Mouse (Mus musculus): ENCODE measurements around the gene Tmem94.

Gene Tmem94

GRCm38 (mm10) chr11:115808696-115809310, 43.6 kb downstream of the Tmem94 start:
- no peak for DNase-seq (ENCODE audit: low read depth, low spot score)

GRCm38 (mm10) chr11:115809311-115809781, 44.1 kb downstream of the Tmem94 start:
- no peak for DNase-seq (ENCODE audit: low read depth, low spot score)

- no peak for DNase-seq (ENCODE audit: low read depth, low spot score)
Measured at GRCm38 (mm10) chr11:115810377-115810776, 45.1 kb downstream of the Tmem94 start.

GRCm38 (mm10) chr11:115811381-115812093, 46.3 kb downstream of the Tmem94 start:
- DNase-seq (ENCODE audit: low read depth, low spot score) = no peak

GRCm38 (mm10) chr11:115812095-115812494, 46.9 kb downstream of the Tmem94 start:
- no peak for DNase-seq (ENCODE audit: low read depth, low spot score)

GRCm38 (mm10) chr11:115812533-115813420, 47.5 kb downstream of the Tmem94 start:
- DNase-seq (ENCODE audit: low read depth, low spot score) = no peak

GRCm38 (mm10) chr11:115813507-115814296, 48.5 kb downstream of the Tmem94 start, which contains the start of gene Caskin2:
Gene Caskin2 (minus strand): TSS chr11:115813639.
- DNase-seq (ENCODE audit: low read depth, low spot score) = peak; percentile 98

GRCm38 (mm10) chr11:115814605-115815450, 49.6 kb downstream of the Tmem94 start, which contains the start of gene Tsen54:
Gene Tsen54 (plus strand): TSS chr11:115814724.
- peak; percentile 89 for DNase-seq (ENCODE audit: low read depth, low spot score)

- peak; percentile 36 for DNase-seq (ENCODE audit: low read depth, low spot score)
Measured at GRCm38 (mm10) chr11:115817331-115817730, 52.1 kb downstream of the Tmem94 start.

- no peak for DNase-seq (ENCODE audit: low read depth, low spot score)
Measured at GRCm38 (mm10) chr11:115819915-115820623, 54.8 kb downstream of the Tmem94 start.

GRCm38 (mm10) chr11:115821001-115821400, 55.8 kb downstream of the Tmem94 start:
- no peak for DNase-seq (ENCODE audit: low read depth, low spot score)

- peak; percentile 91 for DNase-seq (ENCODE audit: low read depth, low spot score)
Measured at GRCm38 (mm10) chr11:115823774-115824740, 58.8 kb downstream of the Tmem94 start, which contains the start of gene Llgl2. Gene Llgl2 (plus strand): TSS chr11:115824049.

- DNase-seq (ENCODE audit: low read depth, low spot score) = no peak
Measured at GRCm38 (mm10) chr11:115824813-115825212, 59.6 kb downstream of the Tmem94 start.

- no peak for DNase-seq (ENCODE audit: low read depth, low spot score)
Measured at GRCm38 (mm10) chr11:115826487-115826886, 61.3 kb downstream of the Tmem94 start.

GRCm38 (mm10) chr11:115827624-115828023, 62.4 kb downstream of the Tmem94 start:
- DNase-seq (ENCODE audit: low read depth, low spot score) = no peak

GRCm38 (mm10) chr11:115829036-115829435, 63.8 kb downstream of the Tmem94 start:
- no peak for DNase-seq (ENCODE audit: low read depth, low spot score)

- no peak for DNase-seq (ENCODE audit: low read depth, low spot score)
Measured at GRCm38 (mm10) chr11:115830550-115831325, 65.5 kb downstream of the Tmem94 start.
